Mouse (Mus musculus) urinary bladder, postnatal 10 days (tissue): Measurements from ENCODE around the gene Eml3.
"Not testable (repeated sequence)": the region's sequence is repeated elsewhere in the genome, so short reads cannot be mapped to it uniquely, and the experiment has no call there.

ENCODE experiments used
- DNase-seq: peaks from one replicate; pipeline ENCODE4 v3.0.0; 2022; ENCODE audit warnings: low spot score

The Eml3 gene

DNA sequence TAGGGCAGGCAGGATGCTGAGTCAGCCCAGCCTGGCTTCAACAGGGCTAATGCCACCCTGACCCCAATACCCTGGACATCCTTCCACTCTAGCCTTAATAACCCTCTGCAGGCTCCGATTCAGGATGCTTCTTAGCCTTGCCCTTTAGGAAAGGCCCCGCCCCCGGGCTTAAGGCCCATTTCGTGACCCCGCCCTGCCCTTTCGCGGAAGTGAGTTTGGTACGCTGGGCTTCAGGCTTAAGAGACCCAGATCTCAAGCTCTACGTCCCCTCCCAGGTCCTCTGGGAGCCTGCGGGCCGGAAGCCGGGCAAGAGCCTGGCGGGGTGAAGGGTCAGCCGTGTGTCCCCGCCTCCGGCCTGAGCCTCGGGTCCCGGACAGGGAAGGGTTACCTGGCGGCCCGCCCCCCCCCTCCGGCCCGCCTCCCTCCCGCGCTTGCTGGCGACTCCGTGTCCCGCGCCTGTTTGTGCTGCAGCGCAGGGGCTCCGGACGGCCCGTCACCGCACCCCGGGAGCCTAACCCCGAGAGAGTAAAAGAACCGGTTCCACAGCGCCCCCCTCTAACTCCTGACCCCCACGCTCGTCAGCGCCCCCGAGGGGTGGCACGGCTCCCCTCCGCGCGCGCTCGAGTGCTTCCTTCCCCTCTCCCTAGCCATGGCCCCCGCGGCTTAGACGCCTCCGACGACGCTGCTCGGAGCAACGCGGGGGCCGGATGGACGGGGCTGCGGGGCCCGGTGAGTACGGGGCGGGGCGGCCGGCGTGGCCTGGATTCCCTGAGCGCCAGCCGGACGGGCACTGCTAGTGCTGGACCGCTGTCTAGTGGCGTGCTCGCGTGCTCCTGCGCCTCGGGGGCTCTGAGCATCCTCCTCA, at the start of gene Eml3, which contains the start of gene Rom1:
Eml3 (plus strand) TSS at position 329 of the 865 bp plus-strand sequence.
Rom1 (minus strand) TSS at position 133 of the 865 bp plus-strand sequence.
- DNase-seq: no peak

DNA sequence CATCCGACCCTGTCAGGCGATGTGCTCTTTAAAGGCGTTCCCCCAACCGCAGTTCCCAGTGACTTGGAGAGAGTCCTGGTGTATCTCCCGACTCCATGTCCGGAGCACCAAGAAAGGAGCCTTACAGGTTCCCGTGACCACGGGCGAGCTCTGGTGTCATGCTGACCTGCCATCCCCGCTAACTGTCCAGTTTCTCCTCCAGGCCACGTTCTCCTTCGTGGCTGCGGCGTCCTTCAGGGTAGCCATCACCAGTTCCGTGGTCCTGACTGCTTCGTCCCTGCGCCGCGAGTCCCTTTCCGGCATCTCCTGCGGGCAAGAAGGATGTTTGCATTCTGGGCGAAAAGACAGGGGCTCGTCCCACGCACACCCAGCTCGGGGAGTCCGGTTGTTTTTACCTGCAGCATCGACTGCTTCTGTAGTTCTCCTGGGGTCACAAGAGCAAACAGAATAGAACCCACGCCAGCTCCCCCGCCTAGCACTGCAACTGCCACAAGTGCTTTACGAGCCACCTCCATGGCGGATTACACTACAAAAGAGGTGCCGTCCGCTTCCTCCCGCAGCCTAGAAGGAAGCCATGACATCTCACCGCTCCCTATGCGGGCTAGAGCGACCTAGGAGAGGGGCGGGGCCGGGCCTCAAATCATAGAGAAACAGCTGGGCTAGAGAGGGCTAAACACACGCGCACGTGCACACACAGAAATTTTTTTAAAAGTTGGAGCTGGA, 48.9 kb upstream of the Eml3 start, which contains the start of gene Uqcc3:
Uqcc3 (minus strand) TSS at position 613 of the 723 bp plus-strand sequence.
- DNase-seq: peak; percentile 54

DNA sequence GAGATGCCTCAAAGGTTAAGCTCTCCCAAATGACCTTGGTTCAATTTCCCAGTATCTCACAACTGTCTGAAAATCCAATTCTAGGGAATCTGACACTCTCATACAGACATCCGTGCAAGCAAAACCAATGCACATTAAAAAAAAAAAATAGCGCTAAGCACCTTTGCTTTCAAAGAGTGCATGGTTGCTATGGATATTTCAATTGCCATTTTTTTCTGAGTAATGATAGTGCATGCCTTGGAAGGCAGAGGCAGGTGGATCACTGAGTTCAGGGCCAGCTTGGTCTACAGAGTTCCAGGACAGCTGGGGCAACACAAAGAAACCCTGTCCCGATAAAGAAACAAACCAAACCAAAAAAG, 48.3 kb upstream of the Eml3 start:
- no peak for DNase-seq

DNA sequence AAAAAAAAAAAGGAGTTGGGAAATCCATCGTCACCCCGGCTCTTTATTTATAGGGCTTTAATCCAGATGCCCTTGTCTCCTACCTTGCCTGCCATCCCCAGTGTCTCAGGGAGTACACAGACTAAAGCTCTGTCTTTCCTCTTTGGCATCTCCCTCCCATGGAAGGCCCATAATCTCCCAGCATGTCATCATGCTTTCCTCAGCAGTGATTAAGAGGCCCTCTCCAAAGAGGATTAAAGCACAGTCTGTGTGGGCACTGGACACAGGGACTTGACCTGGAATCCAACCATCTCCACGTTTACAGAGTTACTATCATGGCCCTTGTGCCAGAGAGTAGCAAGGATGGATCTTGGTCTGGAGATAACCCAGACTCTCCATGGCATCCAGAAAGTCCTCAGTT, 45.7 kb upstream of the Eml3 start, which contains the start of the genes Lbhd1 and Gm49403:
Lbhd1 (plus strand) TSS at position 117 of the 400 bp plus-strand sequence.
Gm49403 (plus strand) TSS at position 315 of the 400 bp plus-strand sequence.
- DNase-seq: no peak

DNA sequence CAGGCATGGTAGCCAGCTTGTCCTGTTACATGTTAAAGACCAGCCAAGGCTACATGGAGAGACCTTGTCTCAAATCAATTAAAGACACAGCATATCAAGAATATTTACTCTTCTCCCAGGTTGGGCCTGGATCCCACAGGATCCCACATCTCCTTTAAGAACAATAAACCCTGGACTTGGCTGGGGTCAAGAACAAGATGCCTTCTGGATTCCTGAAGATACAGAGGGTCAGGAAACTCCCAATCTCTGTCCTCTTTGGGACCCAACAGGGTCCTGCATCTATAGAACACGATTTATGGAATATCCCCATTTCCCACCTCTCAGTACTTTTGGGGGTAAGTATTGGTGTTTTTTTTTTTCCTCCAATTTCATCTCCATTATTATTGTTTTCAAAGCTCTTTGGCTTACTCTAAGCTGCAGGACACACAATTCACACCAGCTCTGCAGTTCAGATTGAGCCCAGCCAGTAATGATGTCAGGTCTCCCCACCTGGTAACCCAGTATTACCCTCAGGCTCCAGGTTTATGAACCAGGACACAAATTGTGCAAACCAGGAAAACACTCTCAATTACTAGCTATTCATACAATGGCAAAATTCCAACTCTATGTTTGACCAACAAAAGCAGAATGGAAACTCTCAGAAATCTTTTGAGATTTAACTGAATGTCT, 42.3 kb upstream of the Eml3 start:
- no peak for DNase-seq

DNA sequence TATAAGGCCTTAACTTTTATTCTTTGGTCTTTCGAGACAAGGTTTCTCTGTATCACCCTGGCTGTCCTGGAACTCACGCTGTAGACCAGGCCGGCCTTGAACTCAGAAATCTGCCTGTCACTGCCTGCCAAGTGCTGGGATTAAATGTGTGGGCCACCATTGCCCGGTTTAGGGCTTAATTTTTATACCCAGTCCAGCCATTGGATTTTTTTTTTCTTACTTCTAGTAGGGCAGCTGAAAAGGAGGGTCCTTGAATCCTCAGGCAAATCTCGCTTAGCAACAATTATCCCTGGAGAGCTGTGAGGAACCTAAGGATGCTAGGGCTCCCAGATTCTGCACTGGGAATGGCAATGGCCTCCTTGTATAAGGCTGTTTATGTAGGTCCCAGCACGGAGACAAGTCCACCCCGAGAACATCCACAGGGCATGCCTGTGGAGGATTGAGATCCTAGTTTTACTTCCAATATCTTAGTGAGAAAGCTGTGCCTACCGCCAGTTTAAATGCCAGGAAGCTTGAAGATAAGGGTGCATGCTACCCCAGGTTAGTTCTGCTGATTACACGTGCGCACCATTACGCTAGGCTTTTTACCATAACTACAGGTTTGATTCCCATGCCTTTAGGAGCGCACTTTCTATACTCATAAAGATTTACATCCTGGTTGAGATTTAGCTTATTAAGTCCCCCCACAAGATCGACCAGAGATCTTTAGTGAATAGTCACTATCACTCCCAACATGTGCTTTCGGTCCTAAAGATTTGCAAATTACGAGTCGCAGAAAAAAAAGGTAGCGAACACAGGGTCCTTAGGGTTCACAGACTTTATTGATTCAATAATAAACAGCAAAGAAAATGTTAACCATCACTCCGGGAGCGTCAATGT, 41.5 kb upstream of the Eml3 start:
- DNase-seq: no peak

DNA sequence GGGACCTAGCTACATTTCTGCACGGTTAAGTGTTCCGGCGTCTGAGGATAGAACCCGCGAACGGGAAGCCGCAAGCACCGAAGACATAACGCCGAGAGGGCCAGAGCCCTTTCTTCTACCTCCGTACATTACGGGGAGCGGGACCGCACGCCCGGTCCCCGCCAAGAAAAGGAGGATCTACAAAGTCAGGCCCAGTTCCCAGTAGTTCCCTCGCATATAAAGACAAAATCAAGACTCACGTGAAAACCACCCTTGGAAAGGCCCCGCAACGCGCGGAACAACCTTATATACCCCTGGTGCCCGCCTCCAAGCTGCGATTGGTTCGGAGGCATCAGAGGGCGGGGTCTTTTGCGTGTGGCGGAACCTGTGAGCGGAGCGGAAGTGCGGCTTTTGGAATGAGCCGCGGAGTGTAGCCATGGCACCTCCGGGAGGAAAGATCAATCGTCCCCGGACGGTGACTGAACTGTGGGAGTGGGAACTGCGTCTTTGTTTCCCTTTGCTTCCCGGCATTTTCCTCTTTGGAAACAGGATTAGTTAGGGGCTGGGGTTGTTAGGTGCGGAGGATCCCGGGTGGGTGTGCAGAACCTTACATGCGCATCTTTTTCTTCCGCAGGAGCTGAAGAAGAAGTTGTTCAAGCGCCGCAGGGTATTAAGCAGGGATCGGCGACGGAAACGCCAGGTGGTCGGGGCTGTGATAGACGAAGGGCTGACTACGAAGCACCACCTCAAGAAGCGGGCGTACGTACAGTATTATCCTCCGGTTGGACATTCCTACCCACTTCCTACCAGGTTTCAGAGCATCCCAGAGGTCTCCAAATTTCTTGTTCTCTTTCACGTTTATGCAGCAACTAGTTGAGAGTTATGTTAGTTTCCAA, 40.6 kb upstream of the Eml3 start, which contains the start of the genes 1810009A15Rik and Gm49416:
1810009A15Rik (plus strand) TSS at position 343 of the 875 bp plus-strand sequence.
Gm49416 (plus strand) TSS at position 416 of the 875 bp plus-strand sequence.
- DNase-seq: peak; percentile 83

DNA sequence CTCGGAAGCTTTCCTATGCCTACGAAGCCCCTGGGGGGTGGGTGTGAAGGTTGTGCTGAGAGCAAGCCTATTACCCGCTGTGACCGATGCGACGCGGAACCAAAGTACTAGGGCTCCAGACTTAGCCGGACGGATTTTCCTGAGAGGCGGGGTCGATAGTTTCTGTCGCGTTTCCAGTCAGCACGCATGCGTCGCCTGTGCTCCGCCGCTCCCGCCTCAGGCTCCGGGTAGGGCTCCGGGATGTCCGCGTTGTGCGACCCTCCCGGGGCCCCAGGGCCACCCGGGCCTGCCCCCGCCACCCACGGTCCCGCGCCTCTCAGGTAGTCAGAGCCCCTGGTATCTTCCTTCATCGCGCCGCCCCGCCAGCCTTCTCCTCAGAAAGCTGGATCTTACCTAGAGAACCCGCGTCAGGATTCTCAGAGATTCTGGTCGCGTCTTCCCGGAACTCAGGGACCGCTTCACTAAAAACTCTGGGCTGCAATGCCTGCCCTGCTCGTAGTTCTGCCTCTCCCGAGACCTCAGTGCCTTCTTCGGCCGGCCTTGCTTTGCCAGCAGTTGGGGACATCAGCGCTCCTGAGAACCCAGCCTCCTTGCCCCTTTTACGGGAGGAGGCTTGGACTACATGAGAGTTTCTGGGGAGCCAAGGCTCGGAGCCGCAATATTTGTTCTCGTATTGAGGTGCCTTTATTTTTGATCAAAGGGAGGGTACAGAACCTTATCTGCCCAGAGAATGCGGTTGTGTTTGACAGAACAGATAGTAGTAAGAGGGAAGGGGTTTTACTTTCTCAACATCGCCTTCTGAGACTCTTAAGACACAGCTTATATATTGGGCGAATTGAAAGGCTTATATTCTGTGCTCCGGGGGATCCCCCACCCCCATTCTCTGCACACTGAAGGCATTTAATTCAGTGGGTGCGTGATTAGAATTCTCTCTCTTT, 36.3 kb upstream of the Eml3 start, which contains the start of gene Ints5:
Ints5 (plus strand) TSS at position 177 of the 938 bp plus-strand sequence.
- DNase-seq: no peak

DNA sequence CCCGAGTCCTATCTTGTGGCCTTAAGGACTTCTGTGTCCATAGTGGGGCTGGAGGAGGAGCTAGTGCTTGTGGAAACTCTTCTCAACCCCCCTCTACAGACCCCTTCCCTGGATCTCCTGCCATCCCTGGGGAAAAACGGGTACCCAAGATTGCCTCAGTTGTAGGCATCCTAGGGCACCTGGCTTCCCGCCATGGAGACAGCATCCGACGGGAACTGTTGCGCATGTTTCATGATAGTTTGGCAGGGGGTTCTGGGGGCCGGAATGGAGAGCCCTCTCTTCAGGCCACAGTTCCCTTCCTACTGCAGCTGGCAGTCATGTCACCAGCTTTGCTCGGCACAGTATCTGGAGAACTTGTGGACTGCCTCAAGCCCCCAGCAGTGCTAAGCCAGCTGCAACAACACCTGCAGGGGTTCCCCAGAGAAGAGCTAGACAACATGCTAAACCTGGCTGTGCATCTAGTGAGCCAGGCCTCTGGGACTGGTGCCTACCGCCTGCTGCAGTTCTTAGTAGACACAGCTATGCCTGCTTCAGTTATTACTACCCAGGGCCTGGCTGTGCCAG, 33.9 kb upstream of the Eml3 start:
- DNase-seq: no peak

DNA sequence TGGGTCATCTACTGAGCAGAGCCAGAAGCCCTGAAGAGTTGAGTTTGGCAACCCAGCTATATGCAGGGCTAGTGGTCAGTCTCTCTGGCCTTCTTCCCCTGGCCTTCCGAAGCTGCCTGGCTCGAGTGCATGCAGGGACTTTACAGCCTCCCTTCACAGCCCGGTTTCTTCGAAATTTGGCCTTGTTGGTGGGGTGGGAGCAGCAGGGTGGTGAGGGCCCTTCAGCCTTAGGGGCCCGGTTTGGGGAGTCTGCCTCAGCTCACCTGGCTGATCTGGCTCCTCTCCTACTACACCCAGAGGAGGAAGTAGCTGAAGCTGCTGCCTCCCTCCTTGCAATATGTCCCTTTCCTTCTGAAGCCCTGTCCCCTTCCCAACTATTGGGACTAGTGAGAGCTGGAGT, 33.1 kb upstream of the Eml3 start:
- not testable (repeated sequence) for DNase-seq

DNA sequence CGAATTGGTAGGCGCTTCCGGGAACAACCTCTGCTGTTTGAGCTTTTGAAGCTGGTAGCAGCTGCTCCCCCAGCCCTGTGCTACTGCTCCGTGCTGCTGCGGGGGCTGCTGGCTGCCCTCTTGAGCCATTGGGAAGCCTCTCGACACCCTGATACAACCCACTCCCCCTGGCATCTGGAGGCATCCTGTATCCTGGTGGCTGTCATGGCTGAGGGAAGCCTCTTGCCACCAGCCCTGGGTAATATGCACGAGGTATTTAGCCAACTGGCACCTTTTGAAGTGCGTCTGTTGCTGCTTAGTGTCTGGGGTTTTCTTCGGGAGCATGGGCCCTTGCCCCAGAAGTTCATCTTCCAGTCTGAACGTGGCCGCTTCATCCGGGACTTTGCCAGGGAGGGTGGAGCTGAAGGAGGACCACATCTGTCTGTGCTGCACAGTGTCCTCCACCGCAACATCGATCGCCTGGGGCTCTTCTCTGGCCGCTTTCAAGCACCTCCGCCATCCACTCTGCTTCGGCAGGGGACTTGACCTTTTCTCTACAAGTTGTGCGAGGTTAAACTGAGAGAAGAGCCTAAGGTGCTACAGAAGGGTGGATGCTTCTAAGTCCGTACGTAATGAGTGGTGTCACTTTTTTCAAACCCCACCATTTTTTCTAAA, 32.0 kb upstream of the Eml3 start:
- DNase-seq: not testable (repeated sequence)

DNA sequence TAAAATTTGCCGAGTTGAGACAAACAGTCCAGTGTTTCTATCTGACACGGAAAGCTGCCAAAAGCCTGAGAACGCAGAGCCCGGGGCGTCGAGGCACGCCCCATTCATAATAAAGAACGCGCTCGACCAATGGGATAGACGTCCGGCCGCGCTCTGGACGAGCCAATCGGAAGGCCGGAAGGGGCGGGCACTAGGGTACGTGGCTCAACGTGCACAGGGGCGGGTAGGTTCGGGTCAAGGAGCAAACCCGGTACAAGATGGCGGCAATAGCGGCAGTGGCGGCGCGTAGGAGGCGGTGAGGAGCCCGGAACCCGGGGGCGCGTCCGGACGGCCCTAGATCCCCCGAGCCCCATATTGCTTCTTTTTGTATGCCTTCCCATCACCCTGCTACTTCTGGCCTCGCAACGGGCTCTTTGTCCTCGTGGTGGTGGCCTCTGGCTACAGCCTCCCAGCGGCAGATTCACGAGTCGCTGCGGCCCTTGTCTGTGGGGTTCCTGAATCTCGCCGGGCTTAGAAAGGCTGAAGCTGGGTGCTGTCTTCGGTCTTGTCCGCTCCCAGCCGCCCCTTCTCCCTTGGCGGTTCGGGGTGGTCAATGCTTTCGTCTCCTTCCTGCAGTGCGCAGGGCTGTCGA, 31.4 kb upstream of the Eml3 start, which contains the start of gene Ganab:
Ganab (plus strand) TSS at position 207 of the 631 bp plus-strand sequence.
- peak; percentile 77 for DNase-seq

DNA sequence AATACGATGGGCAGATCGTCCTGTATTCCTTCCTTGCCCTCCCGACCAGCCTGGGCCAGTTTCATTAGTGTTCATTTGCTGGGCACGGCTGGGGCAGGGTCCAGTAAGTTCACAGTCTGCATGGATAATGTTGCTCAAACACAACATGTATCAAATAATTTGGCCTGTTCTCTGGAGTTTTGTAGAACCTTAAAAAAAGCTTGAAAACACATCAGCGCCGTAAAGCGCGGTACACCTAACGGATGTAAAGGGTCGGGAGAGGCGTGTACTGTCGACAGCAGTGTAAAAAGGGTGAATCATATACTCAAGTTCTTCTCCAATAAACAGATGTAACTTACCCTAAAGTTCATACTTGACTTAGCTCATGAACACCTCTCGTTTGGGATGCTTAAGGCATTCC, 30.8 kb upstream of the Eml3 start:
- no peak for DNase-seq

DNA sequence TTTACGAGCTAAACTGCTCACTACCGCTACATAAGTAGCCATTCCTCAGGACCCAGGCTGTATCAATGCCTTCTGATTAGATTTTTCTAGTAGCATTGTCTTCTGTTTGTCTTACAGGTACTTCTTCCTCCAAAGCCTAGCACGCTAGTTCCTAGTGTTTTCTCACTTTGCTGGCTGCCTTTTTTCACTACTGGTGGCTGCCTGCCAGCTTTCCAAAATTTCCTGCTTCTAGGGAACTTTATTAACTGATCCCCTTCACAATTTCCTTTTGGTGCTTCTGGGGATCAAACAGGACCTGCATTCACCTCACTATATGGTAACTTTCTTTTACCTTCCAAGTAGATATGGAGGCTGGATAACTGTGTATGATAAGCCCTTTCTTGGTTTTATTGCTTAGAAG, 30.3 kb upstream of the Eml3 start:
- DNase-seq: no peak

DNA sequence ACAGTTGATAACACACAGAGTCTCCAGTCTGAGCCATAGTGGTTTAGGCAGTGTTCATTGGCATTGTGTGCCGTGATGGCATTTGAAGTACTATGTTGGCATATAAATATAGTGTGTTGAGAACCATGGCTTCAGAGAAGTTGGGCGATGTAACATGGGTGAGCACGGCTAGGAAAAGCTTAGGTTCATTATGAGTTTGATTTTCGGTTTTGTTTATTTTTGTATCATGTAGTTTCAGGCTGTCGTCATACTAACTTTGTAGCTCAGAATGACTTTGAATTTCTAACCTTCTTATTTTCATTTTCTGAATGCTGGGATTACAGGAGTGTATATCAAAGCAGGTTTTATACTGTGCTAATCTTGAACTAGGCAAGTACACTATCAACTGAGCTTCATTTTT, 25.9 kb upstream of the Eml3 start:
- DNase-seq: no peak

DNA sequence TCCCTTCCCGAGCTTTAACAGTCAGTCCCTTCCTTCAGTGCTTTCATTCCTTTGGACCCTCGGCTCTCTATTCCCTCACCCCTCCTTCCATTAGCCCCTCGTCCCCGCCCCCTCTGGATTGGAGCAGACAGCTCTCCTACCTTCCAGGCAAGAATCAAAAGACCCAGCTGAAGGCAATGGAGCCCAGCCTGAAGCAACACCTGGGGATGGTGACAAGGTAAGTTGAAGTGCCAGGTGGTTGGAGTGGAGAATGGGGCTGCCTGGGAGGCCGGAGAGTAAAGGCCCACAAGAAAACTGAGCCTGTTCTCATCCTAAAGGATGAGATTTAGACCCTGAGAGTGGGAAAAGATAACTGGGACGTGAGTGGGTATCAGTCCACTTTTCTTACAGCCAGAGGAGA, 20.8 kb upstream of the Eml3 start:
- no peak for DNase-seq

DNA sequence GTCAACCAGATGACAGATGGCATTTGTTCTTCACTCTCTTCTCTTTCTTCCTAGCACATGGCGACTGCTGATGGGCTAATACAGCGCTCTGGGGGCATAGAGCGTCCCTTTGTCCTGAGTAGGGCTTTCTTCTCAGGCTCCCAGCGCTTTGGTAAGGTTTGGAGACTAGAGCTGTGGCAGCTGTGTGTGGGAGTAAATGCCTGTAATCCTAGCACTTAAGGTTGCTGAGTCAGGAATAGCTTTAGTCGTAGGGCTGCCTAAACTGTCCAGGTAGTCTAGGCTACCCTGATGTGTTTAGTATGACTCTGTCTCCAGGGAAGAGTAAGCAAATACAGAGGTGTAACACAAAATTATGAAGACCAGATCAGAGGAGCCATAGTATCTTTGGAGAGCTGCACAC, 17.5 kb upstream of the Eml3 start:
- DNase-seq: no peak
